Mouse (Mus musculus) stomach, postnatal 0 days (tissue): ENCODE results near the gene Itga2. TPM values are rescaled to one million over a fixed set of nuclear protein-coding genes. Genes with fewer than 3 reads are reported as not detected.

ENCODE experiments used
- ATAC-seq: fragments of 200-750 bp; cut with Nextera tagmentation; 2 replicates; pipeline ENCODE4 v1.8.0; 2017; ENCODE audit not compliant: low FRiP score, low TSS enrichment
- DNase-seq: peaks from one replicate; pipeline ENCODE4 v3.0.0-alpha.2; 2016; ENCODE audit warnings: low spot score
- H3K27ac ChIP-seq: fragments of 300-500 bp; sonication (generic); replicated peaks from 2 replicates; pipeline ENCODE4 v1.5.1; 2014; ENCODE audit warnings: mild to moderate bottlenecking, control low read depth
- H3K27me3 ChIP-seq: fragments of 300-500 bp; sonication (generic); 2 replicates; pipeline ENCODE4 v1.6.1; 2014; ENCODE audit warnings: low read length; ENCODE audit not compliant: control insufficient read depth, insufficient read depth
- H3K36me3 ChIP-seq: fragments of 300-500 bp; sonication (generic); 2 replicates; pipeline ENCODE4 v1.6.1; 2014; ENCODE audit warnings: low read length, mixed read lengths; ENCODE audit not compliant: control insufficient read depth, insufficient read depth
- H3K4me1 ChIP-seq: fragments of 300-500 bp; sonication (generic); replicated peaks from 2 replicates; pipeline ENCODE4 v1.6.1; 2014; ENCODE audit warnings: antibody characterized with exemption; ENCODE audit not compliant: control insufficient read depth, insufficient read depth
- H3K4me2 ChIP-seq: fragments of 300-500 bp; sonication (generic); replicated peaks from 2 replicates; pipeline ENCODE4 v1.6.1; 2014; ENCODE audit warnings: low read depth, mild to moderate bottlenecking, control low read depth, moderate library complexity
- H3K4me3 ChIP-seq: fragments of 300-500 bp; sonication (generic); 2 replicates; pipeline ENCODE4 v1.5.1; 2014; ENCODE audit warnings: low read depth, low read length, control low read depth
- H3K9ac ChIP-seq: fragments of 300-500 bp; sonication (generic); 2 replicates; pipeline ENCODE4 v1.6.1; 2014; ENCODE audit warnings: mild to moderate bottlenecking, low read length, control low read depth, mixed read lengths
- H3K9me3 ChIP-seq: fragments of 300-500 bp; sonication (generic); 2 replicates; pipeline ENCODE4 v1.6.1; 2016; ENCODE audit warnings: low read length; ENCODE audit not compliant: control insufficient read depth
- CTCF ChIP-seq: IDR thresholded peaks from 2 replicates; pipeline ENCODE4 v1.5.1; 2016; ENCODE audit warnings: antibody characterized with exemption, low read depth, mild to moderate bottlenecking, moderate library complexity
- EP300 ChIP-seq: optimal IDR thresholded peaks from 2 replicates; pipeline ENCODE3; 2016; ENCODE audit warnings: antibody characterized with exemption
- WGBS: fragments of 180-500 bp; shearing (Covaris S2); extraction: QIAGEN DNeasy Blood & Tissue Kit; methylation state at CpG from one replicate; pipeline ENCODE4 v1.1.7; 2014; 5-methylcytosine and 5-hydroxymethylcytosine counted together
- polyA plus RNA-seq: library from polyadenylated mRNA; unstranded; fragments of >200 nt; fragmentation: Nextera tagmentation; extraction: Ambion mirVana; gene quantifications from 2 replicates; pipeline ENCODE4 v1.2.1, GENCODE M21; 2015

Gene Itga2
- polyA plus RNA-seq, 1 experiment from 2014 or later, result 4.4 TPM

GRCm38 (mm10) chr13:114832761-114833160, 99.1 kb downstream of the Itga2 start:
- H3K4me1 ChIP-seq, result no peaks in the 10 kb centered on the region
- TF ChIP-seq CTCF (no peak), EP300 (no peak)
- H3K36me3 ChIP-seq, result 0 out of 2 replicates have a peak, but pooled peaks cover 4% of the 10 kb centered on the region
- no peak overlapping the region for H3K4me2 ChIP-seq
- H3K9ac ChIP-seq, result no peak overlapping the region
- 50% methylated on average over 5 of the region's 5 CpGs for WGBS
- ATAC-seq (no peak), DNase-seq (no peak)
- no peaks in the 10 kb centered on the region for H3K27me3 ChIP-seq
- H3K9me3 ChIP-seq, result no peaks in the 10 kb centered on the region
- H3K4me3 ChIP-seq, result no peak overlapping the region
- no peak overlapping the region for H3K27ac ChIP-seq

GRCm38 (mm10) chr13:114831367-114831833, 100.5 kb downstream of the Itga2 start:
- Histone ChIP-seq H3K4me2 (no peak overlapping the region), H3K9ac (no peak overlapping the region), H3K4me3 (no peak overlapping the region), H3K36me3 (0 out of 2 replicates have a peak, but pooled peaks cover 14% of the 10 kb centered on the region), H3K27ac (no peak overlapping the region), H3K4me1 (no peaks in the 10 kb centered on the region), H3K27me3 (no peaks in the 10 kb centered on the region), H3K9me3 (no peaks in the 10 kb centered on the region)
- DNase-seq, result no peak
- TF ChIP-seq CTCF (peak; percentile 82), EP300 (no peak)
- 85% methylated on average over 4 of the region's 4 CpGs for WGBS
- no peak for ATAC-seq

- no peak overlapping the region for H3K4me3 ChIP-seq
- DNase-seq (no peak), ATAC-seq (no peak)
- WGBS, result 94% methylated on average over 6 of the region's 6 CpGs
- peaks cover 17% of the 10 kb centered on the region; the same call in 1 of the 2 replicates for H3K36me3 ChIP-seq
- no peaks in the 10 kb centered on the region for H3K9me3 ChIP-seq
- H3K27ac ChIP-seq, result no peak overlapping the region
- no peak overlapping the region for H3K4me2 ChIP-seq
- no peaks in the 10 kb centered on the region for H3K27me3 ChIP-seq
- no peak overlapping the region for H3K9ac ChIP-seq
- H3K4me1 ChIP-seq, result no peaks in the 10 kb centered on the region
- no peak for TF ChIP-seq CTCF
- TF ChIP-seq EP300, result no peak
These were observed 106.5 kb downstream of the Itga2 start for GRCm38 (mm10) chr13:114825377-114825855.

GRCm38 (mm10) chr13:114822871-114823270, 109.0 kb downstream of the Itga2 start:
- Histone ChIP-seq H3K27me3 (no peaks in the 10 kb centered on the region), H3K27ac (no peak overlapping the region), H3K9ac (no peak overlapping the region), H3K36me3 (peaks cover 15% of the 10 kb centered on the region; the same call in 1 of the 2 replicates), H3K4me1 (0 out of 2 replicates have a peak, but pooled peaks cover 3% of the 10 kb centered on the region), H3K9me3 (no peaks in the 10 kb centered on the region), H3K4me3 (no peak overlapping the region), H3K4me2 (no peak overlapping the region)
- 85% methylated on average over 2 of the region's 2 CpGs for WGBS
- ATAC-seq, result no peak
- TF ChIP-seq EP300 (no peak), CTCF (no peak)
- no peak for DNase-seq

GRCm38 (mm10) chr13:114818513-114818912, 113.4 kb downstream of the Itga2 start:
- peak; percentile 28 for DNase-seq

GRCm38 (mm10) chr13:114817751-114818360, 114.0 kb downstream of the Itga2 start, which contains the start of gene Mocs2:
Gene Mocs2 (plus strand): TSS chr13:114818236.
- Histone ChIP-seq H3K36me3 (no peaks in the 10 kb centered on the region), H3K9ac (peak within 1 kb of the TSS; percentile 67), H3K9me3 (no peaks in the 10 kb centered on the region), H3K4me2 (peak within 1 kb of the TSS; percentile 89), H3K27ac (peak within 1 kb of the TSS; percentile 78), H3K4me1 (0 out of 2 replicates have a peak, but pooled peaks cover 3% of the 10 kb centered on the region), H3K4me3 (peak within 1 kb of the TSS; percentile 74), H3K27me3 (no peaks in the 10 kb centered on the region)
- TF ChIP-seq CTCF (peak; percentile 42), EP300 (no peak)
- ATAC-seq (peak; percentile 98), DNase-seq (peak; percentile 97)
- WGBS, result under 1% methylated on average over 39 of the region's 39 CpGs

More at GRCm38 (mm10) chr13:114818513-114818912, 113.4 kb downstream of the Itga2 start:
- Histone ChIP-seq H3K27me3 (no peaks in the 10 kb centered on the region), H3K9ac (peak overlapping the region; percentile 67), H3K36me3 (no peaks in the 10 kb centered on the region), H3K4me2 (peak overlapping the region; percentile 89), H3K9me3 (no peaks in the 10 kb centered on the region), H3K4me1 (0 out of 2 replicates have a peak, but pooled peaks cover 3% of the 10 kb centered on the region), H3K27ac (peak overlapping the region; percentile 30; the same call in 1 of the 2 replicates), H3K4me3 (peak overlapping the region; percentile 74)
- no peak for TF ChIP-seq EP300
- no peak for TF ChIP-seq CTCF
- peak; percentile 80 for ATAC-seq
- WGBS, result 10% methylated on average over 9 of the region's 9 CpGs
